Mouse (Mus musculus) erythroid progenitor cell, adult 5-6 weeks (primary cell): ENCODE measurements around the gene Kcnn4. TPM values are rescaled to one million over a fixed set of nuclear protein-coding genes. Genes with fewer than 3 reads are reported as not detected.

Experiments
- ATAC-seq: replicated peaks from 2 replicates; pipeline ENCODE4 v1.8.0; 2016; ENCODE audit warnings: moderate number of reproducible peaks, mild to moderate bottlenecking, moderate TSS enrichment, inconsistent platforms; ENCODE audit not compliant: poor library complexity, low FRiP score, severe bottlenecking
- total RNA-seq, 2 experiments: library from RNA; stranded (forward) in 1 of 2; stranded (reverse) in 1 of 2; fragments of 150-400 nt in 1 of 2; fragments of 186-747, 209-891 nt in 1 of 2; gene quantifications; 2 replicates each; pipeline versions ENCODE4 v1.2.3 to v1.2.4; 2015 to 2017; ENCODE audit warnings: low replicate concordance in 2 of 2

The Kcnn4 gene
- 237 and 287 TPM in 2 replicates for total RNA-seq (2015; ENCODE audit: low replicate concordance)
- total RNA-seq (2017; ENCODE audit: low replicate concordance): 417 and 443 TPM in 2 replicates

DNA sequence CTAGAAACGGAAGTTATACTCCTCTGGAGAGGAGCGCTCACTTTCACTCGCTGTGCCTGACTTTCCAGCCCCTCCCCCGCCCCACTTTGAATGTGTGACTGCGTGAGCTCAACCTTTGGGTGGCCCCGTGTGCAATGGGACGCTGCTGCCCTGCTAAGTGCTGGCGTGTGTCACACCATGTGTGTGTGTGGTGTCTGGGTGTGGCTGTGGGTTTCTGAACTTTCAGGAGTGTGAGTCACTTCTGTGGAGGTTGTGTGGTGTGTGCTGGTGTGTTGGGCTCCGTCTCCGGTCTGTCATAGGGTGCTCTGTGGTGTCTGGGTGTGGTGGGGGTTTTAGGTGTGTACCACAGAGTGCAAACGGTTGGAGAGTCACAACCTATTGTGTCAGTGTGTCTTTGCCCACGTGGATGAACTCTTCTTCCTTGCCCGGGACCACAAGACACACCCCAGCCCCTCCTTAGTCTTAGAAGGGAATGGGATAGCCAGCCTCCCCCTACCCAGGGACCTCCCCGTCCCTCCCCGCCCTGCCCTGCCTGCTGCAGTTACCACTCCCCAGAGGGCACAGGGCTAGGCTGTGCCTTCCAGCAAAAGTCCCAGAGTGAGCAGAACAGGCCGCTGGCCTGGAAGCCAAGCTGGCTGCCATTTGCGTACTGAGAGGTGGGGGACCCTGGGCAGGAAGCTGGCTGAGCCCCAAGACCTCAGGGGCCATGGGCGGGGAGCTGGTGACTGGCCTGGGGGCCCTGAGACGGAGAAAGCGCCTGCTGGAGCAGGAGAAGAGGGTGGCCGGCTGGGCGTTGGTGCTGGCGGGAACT is at the start of gene Kcnn4:
TSS of gene Kcnn4 (plus strand) at position 533 of the 811 bp plus-strand sequence.
- ATAC-seq: peak; percentile 17

DNA sequence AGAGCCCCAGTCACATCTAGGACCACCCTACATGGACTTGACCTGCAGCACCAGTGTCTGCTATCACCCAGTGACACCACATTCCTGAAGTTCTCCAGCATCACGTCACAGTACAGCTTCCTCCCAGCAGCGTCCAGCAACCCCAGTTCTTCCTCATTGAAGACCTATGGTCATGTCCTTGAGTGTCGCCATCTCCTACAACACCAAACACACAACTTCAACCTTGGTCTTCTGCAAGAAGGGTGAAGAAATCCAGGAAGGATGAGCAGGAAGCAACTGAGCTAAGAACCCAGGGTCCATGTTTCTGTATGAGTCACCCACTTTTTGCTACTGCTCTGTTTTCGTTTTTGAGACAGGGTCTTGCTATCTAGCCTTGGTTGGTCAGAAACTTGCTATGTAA is 47.5 kb upstream of the Kcnn4 start:
- ATAC-seq: no peak

DNA sequence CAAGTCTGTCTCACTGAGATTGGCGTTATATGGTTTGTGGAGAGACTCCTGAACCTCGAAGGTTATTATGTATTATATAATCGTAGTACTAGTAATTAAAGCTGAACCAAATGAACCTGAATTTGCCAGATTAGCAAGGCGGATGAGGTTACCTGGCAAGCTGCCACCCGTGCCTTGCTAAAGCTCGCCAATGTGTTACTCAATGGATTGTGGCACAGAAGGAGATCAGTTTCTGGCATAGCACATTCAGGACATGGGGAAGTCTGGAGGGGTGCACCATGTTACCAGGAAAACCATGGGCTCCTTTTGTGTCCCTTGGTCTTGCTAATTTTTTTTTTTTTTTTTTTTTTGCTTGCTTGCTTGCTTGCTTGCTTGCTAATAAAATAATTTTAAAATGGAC is 44.9 kb upstream of the Kcnn4 start:
- ATAC-seq: no peak

DNA sequence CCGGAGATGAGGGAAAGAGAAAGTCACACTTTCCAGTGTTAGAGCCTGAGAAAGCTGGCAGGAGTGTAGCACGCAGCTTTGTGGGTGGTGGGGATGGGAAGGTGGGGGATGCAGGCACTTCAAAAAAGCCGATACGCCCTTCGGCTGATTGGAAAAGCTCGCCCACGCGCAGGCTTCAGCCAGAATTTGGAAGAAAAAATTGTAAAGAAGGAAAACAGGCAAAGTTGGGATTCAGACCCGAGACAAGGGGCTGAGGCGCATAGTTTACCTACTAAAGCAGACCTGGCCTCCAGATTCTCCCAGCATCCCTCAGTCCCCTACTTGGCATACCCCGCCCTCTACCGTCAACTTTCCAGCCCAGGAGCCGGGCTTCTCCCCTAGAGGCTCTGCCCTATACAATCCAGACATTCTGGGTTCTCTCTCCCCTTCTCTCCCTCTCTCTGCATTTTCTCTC is 44.4 kb upstream of the Kcnn4 start:
- ATAC-seq: no peak

DNA sequence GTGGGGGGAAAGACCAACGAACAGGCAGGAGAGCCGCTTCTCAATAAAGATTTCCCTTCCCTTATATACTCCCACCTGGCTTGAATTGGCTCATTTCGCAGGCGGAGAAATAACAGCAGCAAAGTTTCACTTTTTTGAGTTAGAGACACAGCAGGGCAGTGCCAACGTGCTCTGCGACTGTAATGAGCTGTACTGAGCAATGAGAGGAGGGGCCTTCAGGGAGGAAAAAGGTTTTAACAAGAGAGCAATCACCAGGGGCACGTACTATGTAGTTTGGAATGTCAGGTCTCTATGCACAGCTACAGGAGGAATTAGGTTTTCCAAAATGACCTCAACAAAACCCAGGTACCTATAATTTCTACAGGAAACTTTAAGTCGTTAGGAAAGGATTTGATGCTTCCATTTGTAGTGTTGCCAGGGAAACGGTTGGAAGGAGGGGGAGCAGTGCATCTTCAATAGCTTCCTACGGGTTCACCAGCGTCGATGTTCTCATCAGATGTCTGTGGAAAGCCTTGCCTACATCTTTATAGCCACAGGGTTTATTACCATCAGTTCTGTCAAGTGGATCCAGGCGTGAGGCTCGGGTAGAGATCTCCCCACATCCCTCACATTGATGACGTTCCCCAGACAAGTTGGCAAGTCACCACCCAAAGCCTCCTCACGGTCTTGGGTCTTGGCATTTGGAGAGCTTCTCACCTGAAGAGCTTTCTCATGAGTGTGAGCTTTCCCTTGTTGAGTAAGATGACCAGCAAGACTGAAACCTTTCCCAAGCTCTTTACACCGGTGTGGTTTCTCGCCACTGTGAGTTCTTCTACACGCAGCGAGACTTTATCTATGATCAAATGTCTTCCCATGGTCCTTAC is 43.6 kb upstream of the Kcnn4 start:
- no peak for ATAC-seq

DNA sequence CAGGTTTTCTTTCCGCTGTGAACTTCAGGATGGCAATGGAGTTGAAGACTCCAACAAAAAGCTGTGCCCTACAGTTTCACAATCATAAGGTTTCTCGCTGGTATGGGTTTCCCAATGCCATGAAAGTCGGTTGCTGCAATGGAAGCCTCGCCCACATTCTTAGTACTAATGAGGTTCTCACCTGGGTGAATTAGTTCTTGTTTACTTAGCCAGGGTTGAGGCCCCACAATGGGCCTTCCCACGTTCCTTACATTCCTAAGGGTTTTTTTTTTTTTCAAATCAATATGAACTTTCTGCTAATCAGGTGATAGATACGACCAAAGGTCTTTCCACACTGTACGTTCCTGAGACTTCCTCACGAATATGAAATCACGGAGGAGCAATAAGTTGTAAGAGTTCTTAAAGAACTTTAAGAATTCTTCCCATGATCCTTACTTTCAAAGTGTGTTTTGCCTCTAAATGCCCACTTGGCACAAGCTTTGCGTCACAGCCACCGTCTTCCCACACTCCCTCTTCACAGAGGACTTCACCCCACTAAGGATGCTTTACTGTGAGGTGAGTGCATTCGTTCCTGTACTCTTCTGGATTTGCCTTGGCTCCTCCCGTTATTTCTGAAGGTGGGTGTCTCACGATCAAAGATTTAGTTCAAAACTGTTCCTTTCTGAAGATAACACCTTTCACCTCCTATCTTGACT is 42.6 kb upstream of the Kcnn4 start:
- ATAC-seq: no peak

DNA sequence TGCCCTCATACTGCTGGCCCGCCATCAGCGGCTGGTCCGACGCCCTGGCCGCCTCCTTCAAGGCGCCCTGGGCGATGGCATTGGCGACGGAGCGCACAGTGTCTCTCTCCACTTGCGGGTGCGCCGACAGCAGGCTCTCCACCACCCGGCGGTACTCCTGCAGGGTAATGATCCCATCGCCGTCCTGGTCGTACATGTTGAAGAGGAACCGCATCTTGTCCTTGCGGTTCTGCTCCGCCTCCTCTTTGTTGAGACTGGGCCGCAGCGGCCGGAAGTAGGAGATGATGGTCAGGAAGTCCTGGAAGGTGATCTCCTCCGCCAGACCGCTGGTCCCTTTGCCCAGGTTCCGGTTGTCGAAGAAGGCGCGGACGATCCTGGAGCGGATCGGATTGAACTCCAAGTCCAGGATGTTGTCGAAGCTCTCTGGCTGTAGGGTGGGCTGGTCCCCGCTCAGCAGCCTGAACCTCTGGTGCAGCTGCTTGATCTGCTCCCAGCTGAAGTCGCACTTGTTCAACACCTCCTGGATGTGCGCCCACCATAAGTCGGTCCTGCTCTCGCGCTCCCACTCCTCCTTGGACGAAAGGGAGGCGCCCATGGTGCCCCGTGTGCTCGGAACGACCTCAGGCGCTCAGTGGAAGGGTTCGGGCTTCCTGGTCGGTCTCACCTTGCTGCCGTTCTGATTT is 36.6 kb upstream of the Kcnn4 start, which contains the start of gene Tescl:
TSS of gene Tescl (minus strand) at position 633 of the 683 bp plus-strand sequence.
- ATAC-seq: no peak

DNA sequence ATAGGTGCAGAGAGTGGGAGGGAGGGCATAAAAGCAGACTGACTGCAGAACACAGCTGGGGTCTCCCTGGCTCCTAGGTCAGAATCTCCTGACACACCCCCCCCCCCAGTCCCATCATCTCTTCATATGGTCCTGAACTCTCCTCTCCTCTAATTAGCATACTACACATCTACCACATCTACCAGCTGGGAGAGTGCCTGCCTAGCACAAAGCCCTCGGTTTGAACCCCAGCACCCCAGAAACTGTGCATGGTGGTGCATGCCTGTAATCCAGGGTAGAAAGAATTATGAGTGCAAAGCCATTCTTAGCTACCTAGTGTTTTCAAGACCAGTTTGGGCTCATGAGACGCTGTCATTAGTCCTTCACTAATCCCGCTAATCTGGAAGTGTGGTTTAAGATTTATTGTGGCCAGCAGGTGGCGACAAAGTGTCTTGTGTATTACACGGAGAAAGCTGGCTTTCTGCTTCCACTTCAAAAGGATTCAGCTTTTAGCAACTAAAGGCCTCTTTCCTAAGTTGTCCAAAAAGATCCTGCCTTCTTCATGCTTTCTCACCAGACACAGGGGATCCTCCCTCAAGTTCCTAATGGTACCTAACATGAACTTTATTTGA is 34.3 kb upstream of the Kcnn4 start:
- ATAC-seq: 0 out of 2 replicates have a peak, but pooled peaks have one; percentile 59

DNA sequence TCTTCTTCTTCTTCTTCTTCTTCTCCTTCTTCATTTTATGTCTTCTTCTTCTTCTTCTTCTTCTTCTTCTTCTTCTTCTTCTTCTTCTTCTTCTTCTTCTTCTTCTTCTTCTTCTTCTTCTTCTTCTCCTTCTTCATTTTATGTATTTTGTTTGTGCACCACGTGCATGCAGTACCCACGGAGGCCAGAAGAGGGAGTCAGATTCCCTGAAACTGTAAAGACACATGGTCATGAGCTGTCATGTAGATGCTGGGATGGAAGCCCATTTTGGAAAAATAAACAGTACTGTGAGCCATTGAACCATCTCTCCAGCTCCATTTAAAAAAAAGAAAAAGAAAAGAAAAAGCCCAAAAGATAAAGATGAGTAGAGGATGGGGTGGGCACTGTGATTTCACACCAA is 31.8 kb upstream of the Kcnn4 start:
- ATAC-seq: no peak

DNA sequence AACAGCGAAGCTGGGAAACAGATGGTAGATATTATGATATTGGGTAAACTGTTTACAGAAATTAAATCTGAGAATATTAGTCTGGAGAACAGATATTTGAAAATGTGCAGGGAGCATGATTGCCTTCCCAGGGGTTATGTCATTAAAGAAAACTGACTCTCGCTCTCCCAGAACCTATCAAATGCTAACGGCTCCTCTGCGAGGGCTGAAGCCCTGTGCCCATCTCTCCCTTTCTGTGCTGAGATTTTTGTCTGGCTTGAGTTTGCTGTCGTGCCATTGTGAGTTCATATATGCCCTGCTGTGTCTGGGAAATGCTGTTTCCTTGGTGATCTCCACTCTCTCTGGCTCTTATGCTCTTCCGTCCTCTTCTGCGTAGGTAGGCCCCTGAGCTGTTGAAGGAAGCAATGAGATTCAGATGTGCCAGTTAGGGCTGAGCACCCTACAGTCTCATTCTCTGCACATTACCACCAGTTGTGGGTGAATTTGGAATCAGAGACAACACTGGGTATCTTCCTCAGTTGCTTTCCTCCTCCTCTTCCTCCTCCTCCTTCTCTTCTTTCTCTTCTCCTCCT is 26.3 kb upstream of the Kcnn4 start:
- ATAC-seq: no peak

DNA sequence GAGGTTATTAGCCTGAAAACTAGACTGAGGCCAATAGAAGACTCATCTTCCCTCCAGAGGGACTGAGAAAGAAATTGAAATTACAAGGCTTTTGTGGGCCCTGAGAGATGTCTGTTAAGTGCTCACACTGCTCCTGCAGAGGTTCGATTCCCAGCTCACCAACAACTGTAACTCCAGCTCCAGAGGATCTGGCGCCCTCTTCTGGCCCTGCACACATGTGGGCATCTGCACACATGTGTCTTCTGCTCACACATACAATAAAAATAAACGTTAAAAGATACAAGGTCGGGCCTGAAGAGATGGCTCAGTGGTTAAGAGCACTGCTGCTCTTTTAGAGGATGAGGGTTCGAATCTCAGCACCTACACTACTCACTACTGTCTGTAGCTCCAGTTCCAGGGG is 23.6 kb upstream of the Kcnn4 start:
- no peak for ATAC-seq

DNA sequence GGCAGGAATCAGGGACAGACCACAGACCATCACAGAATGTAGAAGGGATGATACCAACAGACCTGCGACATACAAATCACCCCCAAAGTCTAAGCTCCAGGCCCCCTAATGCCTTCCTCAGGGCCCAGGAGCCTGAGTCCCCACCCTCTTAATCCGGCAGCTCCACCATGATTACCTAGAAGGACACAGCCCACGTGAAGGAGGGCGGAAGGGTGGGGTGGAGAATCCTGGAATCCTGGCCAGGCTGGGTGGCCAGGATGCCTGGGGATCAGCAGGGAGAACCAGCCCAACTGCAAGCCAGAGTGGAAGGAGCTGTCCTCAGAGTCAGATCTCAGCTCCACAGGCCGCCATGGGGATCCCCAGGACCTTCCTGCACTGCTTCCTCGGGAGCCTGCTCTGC is 21.2 kb upstream of the Kcnn4 start, which contains the start of gene Lypd5:
TSS of gene Lypd5 (plus strand) at position 301 of the 400 bp plus-strand sequence.
- 0 out of 2 replicates have a peak, but pooled peaks have one; percentile 15 for ATAC-seq

DNA sequence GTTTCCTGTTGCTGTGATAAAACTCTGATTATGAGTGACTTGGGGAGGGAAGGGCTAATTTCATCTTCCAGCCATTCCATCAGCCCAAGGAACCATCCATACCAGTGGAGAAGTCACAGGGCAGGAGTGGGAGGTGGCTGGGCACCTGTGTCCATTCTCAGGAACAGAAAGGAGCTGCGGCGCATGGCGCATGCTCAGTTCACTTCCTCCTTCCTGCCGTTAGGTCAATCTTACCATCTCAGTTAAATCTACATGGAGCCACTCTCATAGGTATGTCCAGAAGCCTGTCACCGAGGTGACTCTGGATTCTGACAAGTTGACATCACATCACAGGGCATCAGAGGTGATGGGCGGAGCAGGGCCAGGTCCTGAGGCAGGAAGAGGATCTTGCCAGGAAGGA is 14.4 kb upstream of the Kcnn4 start:
- no peak for ATAC-seq

DNA sequence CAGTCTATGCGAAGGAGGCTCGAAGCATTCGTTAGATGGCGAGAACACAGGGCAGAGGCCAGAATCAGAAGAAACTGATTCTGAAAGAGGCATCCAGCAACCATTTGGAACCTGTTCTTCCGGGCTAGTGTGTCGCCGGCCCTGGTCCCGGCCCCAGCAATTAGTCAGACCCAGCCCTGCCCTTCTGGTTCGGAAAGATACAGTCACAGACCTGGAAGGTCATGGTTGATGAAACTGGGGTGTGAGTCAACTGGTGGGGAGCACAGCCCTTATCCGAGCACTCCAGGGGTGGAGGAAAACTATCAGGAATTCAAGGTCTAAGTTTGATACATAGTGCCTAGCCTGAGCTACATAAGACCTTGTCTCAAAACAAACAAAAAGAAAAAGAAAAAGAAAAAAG is 14.0 kb upstream of the Kcnn4 start:
- no peak for ATAC-seq

DNA sequence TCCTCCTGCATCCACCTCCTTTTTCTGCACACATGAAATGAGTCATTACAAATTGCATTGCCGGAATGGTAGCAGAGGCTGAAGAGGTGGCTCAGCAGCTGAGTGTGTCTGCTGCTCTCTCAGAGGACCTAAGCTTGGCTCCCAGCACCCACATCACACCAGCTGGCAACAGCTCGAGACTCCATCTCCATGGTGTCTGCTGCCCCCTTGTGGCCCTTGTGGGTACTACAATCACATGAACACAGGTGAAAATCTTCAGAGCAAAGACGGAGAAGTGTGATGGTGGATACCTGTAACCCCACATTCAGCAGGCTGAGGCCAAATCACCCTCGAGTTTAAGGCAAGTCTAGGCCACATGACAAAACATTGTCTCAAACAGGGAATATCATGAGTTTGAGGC is 12.2 kb upstream of the Kcnn4 start:
- 0 out of 2 replicates have a peak, but pooled peaks have one; percentile 53 for ATAC-seq

DNA sequence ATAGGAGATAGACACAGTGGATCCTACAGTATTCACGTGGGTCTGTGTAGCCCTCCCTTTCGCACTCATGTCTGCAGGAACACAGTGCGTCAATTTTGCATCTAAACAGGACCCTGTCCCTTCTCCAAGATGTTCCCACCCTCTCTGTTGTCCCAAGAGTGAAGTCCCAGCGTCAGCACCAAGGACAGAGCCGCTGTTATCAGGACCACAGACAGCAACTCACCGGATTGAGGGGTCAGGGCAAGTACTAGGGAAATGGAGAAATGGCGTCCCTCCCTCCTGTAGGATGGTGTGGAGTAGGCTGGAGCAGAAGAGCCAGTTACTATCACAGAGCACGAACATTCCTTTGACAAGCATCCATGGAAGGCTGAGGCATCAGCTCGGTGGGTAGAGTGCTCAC is 10.8 kb upstream of the Kcnn4 start:
- ATAC-seq: no peak

DNA sequence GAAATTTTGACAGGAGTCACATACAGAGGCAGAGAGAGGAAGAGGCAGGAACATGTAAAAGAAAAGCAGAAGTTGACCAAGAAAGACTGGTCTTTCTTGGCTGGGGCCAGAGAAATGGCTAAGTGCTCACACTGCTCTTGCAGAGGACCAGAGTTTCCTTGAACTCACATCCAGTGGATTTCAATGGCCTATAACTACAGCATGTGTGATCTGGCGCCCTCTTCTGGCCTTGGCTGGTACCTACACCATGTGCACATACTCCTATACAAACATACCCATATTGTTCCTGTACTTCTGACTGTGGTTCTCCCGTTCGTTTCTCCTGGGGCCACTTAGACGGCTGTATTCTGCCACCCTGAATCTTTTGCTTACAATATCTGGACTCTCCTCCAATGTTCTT is 9.1 kb upstream of the Kcnn4 start:
- no peak for ATAC-seq

DNA sequence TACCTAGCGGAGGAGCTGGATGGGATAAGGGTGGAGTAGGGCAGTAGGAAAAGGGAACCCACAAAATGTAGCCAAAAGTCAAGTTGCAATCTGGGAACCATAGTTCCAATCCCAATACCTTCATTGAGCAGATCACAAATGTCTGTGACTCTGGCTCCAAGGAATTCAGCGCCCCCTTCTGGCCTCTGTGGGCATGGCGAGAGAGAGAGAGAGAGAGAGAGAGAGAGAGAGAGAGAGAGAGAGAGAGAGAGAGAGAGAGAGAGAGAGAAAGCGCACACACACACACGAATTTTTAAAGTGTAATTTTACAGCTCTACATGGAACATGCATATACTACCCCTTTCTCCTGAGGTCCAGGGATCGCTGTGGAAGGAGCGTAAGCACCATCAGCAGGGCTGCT is 6.8 kb upstream of the Kcnn4 start:
- ATAC-seq: no peak

DNA sequence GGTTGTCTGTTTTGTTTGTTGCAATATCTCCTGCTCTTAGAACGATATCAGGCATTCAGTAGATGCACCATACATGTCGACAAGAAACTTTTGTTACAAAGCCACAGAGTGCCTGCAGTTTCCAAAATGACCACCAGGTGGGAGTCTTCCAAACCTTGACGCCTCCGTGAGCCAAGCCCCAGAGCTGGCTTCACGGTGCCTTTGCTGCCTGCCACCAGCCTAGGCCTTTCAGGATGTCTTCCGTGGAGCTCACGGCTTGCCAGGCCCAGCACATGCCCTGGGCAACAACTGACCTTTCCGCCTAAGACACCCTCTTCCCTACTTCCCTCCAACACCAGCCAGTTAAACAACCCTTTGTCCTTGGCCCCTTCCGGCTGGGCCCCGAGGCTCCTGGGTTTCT is 5.2 kb upstream of the Kcnn4 start:
- peak; percentile 71 for ATAC-seq
